Comparison of ENCODE assay signal across 8 mouse cellular contexts in the genomic region with DNA sequence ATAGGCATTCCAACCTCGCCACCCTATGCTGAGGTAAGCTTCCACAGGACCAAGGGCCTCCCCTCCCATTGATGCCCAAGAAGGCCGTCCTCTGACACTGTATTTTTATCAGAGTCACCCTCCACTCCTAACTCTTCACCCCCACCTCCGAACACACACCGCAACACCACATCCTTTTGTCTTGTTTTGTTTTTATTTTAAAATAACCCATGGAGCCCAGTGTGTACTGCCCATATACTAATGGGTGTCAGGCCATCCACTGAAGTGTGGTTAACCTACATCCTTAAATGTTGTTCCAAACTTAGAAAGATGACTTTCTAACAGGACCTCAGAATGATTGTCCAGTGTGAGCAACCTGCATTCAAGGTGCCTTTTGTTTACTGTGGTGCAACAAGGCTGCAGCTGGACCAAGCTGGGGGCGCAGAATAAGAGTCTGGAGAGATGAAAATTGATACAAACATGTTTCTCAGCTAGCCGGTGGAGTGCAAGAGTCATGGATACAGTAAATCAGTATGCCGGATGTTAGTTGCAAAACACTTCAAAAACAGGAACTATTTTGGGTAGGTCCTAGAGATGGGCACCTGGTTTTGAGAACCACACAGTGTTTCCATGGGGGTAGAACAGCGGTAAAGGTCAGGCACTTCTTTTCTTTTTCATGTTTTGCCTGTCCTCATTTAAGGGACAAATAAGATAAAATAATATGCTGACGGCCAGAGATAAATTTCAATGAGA.
"Had no signal": no experiment of that assay in that cellular context is flagged by ENCODE, and none has a peak within 500 bp of the region (broad histone marks: within the 10 kb centered on the region; RNA-seq: fewer than 3 reads in every experiment).

No protein-coding gene starts in this region.

- ATAC-seq: liver, embryonic 12.5 days had no signal

- DNase-seq: kidney, adult 18-20 months; kidney, postnatal 14 days; layer of hippocampus, postnatal 36 days; lung, postnatal 14 days; midbrain, embryonic 14.5 days; right cerebral cortex, postnatal 14 days; thymus, postnatal 4 days had no signal
